Mouse (Mus musculus): ENCODE measurements at regions not wholly inside any gene's neighbourhood (a gene's known extent, or its start where the extent isn't known, plus 50 kb on each side); places are given as distances from the start of the nearest gene placed in this dataset.
A peak's percentile ranks its signal among the peaks of the same experiment; 100 is the strongest.

- WGBS: 88% methylated on average over 2 of the region's 2 CpGs
- Histone ChIP-seq H3K4me3 (no peak overlapping the region), H3K9me3 (replicated peaks) (no peaks in the 10 kb centered on the region)
Measured at GRCm38 (mm10) chrX:140164859-140165258, 102.2 kb downstream of the Pih1h3b start.

GRCm38 (mm10) chrX:140165966-140166365 is 103.3 kb downstream of the Pih1h3b start:
- no peak overlapping the region for H3K9ac ChIP-seq
- no peaks in the 10 kb centered on the region for H3K36me3 ChIP-seq
- no peak overlapping the region for H3K27ac ChIP-seq (ENCODE audit: poor library complexity, severe bottlenecking)
- H3K27me3 ChIP-seq (replicated peaks): no peaks in the 10 kb centered on the region
- H3K9me3 ChIP-seq (replicated peaks): no peaks in the 10 kb centered on the region
- ATAC-seq (ENCODE audit: insufficient number of reproducible peaks, low FRiP score): no peak
- no peak overlapping the region for H3K4me2 ChIP-seq
- H3K4me3 ChIP-seq: no peak overlapping the region
- H3K4me1 ChIP-seq (replicated peaks): no peaks in the 10 kb centered on the region
- 79% methylated on average over 3 of the region's 3 CpGs for WGBS

More at GRCm38 (mm10) chrX:140164859-140165258, 102.2 kb downstream of the Pih1h3b start:
- no peak for ATAC-seq (ENCODE audit: insufficient number of reproducible peaks, low FRiP score)
- no peaks in the 10 kb centered on the region for H3K36me3 ChIP-seq
- no peaks in the 10 kb centered on the region for H3K4me1 ChIP-seq (replicated peaks)
- H3K27me3 ChIP-seq (replicated peaks): no peaks in the 10 kb centered on the region
- H3K4me2 ChIP-seq: no peak overlapping the region
- no peak overlapping the region for H3K27ac ChIP-seq (ENCODE audit: poor library complexity, severe bottlenecking)
- H3K9ac ChIP-seq: no peak overlapping the region

- Histone ChIP-seq H3K27ac (ENCODE audit: poor library complexity, severe bottlenecking) (no peak overlapping the region), H3K27me3 (replicated peaks) (peaks cover 5% of the 10 kb centered on the region; the same call in 1 of the 2 replicates), H3K9me3 (replicated peaks) (no peaks in the 10 kb centered on the region), H3K4me1 (replicated peaks) (no peaks in the 10 kb centered on the region), H3K4me3 (no peak overlapping the region), H3K9ac (no peak overlapping the region), H3K4me2 (no peak overlapping the region), H3K36me3 (no peaks in the 10 kb centered on the region)
- ATAC-seq (ENCODE audit: insufficient number of reproducible peaks, low FRiP score): no peak
- 79% methylated on average over 4 of the region's 4 CpGs for WGBS
Measured at GRCm38 (mm10) chrX:140179850-140180249, 117.2 kb downstream of the Pih1h3b start.

- Histone ChIP-seq H3K9ac (no peak overlapping the region), H3K36me3 (no peaks in the 10 kb centered on the region), H3K4me3 (no peak overlapping the region), H3K4me1 (replicated peaks) (no peaks in the 10 kb centered on the region), H3K27me3 (replicated peaks) (no peaks in the 10 kb centered on the region), H3K9me3 (replicated peaks) (no peaks in the 10 kb centered on the region), H3K27ac (ENCODE audit: poor library complexity, severe bottlenecking) (no peak overlapping the region), H3K4me2 (no peak overlapping the region)
- ATAC-seq (ENCODE audit: insufficient number of reproducible peaks, low FRiP score): no peak
- whole genome bisulfite sequencing: 92% methylated on average over 3 of the region's 3 CpGs
Measured at GRCm38 (mm10) chrX:140183003-140183402, 120.3 kb downstream of the Pih1h3b start.

GRCm38 (mm10) chrX:140203676-140204075 is 138.4 kb upstream of the Frmpd3 start:
- ATAC-seq (ENCODE audit: insufficient number of reproducible peaks, low FRiP score): no peak
- Histone ChIP-seq H3K9ac (no peak overlapping the region), H3K4me1 (replicated peaks) (0 out of 2 replicates have a peak, but pooled peaks cover 2% of the 10 kb centered on the region), H3K9me3 (replicated peaks) (no peaks in the 10 kb centered on the region), H3K27ac (ENCODE audit: poor library complexity, severe bottlenecking) (no peak overlapping the region), H3K4me2 (no peak overlapping the region), H3K36me3 (no peaks in the 10 kb centered on the region), H3K27me3 (replicated peaks) (0 out of 2 replicates have a peak, but pooled peaks cover under 1% of the 10 kb centered on the region), H3K4me3 (no peak overlapping the region)
- 58% methylated on average over 3 of the region's 3 CpGs for WGBS

GRCm38 (mm10) chrX:140208791-140209190 is 133.3 kb upstream of the Frmpd3 start:
- H3K4me3 ChIP-seq: no peak overlapping the region
- H3K4me1 ChIP-seq (replicated peaks): no peaks in the 10 kb centered on the region
- no peaks in the 10 kb centered on the region for H3K9me3 ChIP-seq (replicated peaks)
- no peak overlapping the region for H3K4me2 ChIP-seq
- ATAC-seq (ENCODE audit: insufficient number of reproducible peaks, low FRiP score): no peak
- 38% methylated on average over 3 of the region's 3 CpGs for WGBS
- H3K36me3 ChIP-seq: no peaks in the 10 kb centered on the region
- H3K27ac ChIP-seq (ENCODE audit: poor library complexity, severe bottlenecking): no peak overlapping the region
- H3K9ac ChIP-seq: no peak overlapping the region
- H3K27me3 ChIP-seq (replicated peaks): 0 out of 2 replicates have a peak, but pooled peaks cover 3% of the 10 kb centered on the region

GRCm38 (mm10) chrX:140212644-140213361 is 129.3 kb upstream of the Frmpd3 start:
- ATAC-seq (ENCODE audit: insufficient number of reproducible peaks, low FRiP score): no peak
- WGBS: 39% methylated on average over 3 of the region's 3 CpGs
- Histone ChIP-seq H3K9ac (no peak overlapping the region), H3K36me3 (no peaks in the 10 kb centered on the region), H3K27me3 (replicated peaks) (0 out of 2 replicates have a peak, but pooled peaks cover 3% of the 10 kb centered on the region), H3K4me1 (replicated peaks) (no peaks in the 10 kb centered on the region), H3K27ac (ENCODE audit: poor library complexity, severe bottlenecking) (no peak overlapping the region), H3K9me3 (replicated peaks) (no peaks in the 10 kb centered on the region), H3K4me3 (no peak overlapping the region), H3K4me2 (no peak overlapping the region)

GRCm38 (mm10) chrX:140214198-140214849 is 127.7 kb upstream of the Frmpd3 start:
- H3K27me3 ChIP-seq (replicated peaks): no peaks in the 10 kb centered on the region
- 70% methylated on average over 4 of the region's 4 CpGs for WGBS
- ATAC-seq (ENCODE audit: insufficient number of reproducible peaks, low FRiP score): no peak
- H3K9ac ChIP-seq: no peak overlapping the region
- H3K4me3 ChIP-seq: no peak overlapping the region
- H3K9me3 ChIP-seq (replicated peaks): no peaks in the 10 kb centered on the region
- H3K36me3 ChIP-seq: no peaks in the 10 kb centered on the region
- H3K4me1 ChIP-seq (replicated peaks): no peaks in the 10 kb centered on the region
- no peak overlapping the region for H3K4me2 ChIP-seq
- no peak overlapping the region for H3K27ac ChIP-seq (ENCODE audit: poor library complexity, severe bottlenecking)

GRCm38 (mm10) chrX:140255790-140256189 is 86.3 kb upstream of the Frmpd3 start:
- WGBS: 80% methylated on average over 4 of the region's 4 CpGs
- Histone ChIP-seq H3K9me3 (replicated peaks) (no peaks in the 10 kb centered on the region), H3K4me2 (no peak overlapping the region), H3K27ac (ENCODE audit: poor library complexity, severe bottlenecking) (no peak overlapping the region), H3K9ac (no peak overlapping the region), H3K4me3 (no peak overlapping the region), H3K27me3 (replicated peaks) (no peaks in the 10 kb centered on the region), H3K36me3 (no peaks in the 10 kb centered on the region), H3K4me1 (replicated peaks) (no peaks in the 10 kb centered on the region)
- no peak for ATAC-seq (ENCODE audit: insufficient number of reproducible peaks, low FRiP score)

- Histone ChIP-seq H3K9ac (no peak overlapping the region), H3K27ac (ENCODE audit: poor library complexity, severe bottlenecking) (no peak overlapping the region), H3K27me3 (replicated peaks) (peaks cover 23% of the 10 kb centered on the region), H3K36me3 (no peaks in the 10 kb centered on the region), H3K4me1 (replicated peaks) (no peaks in the 10 kb centered on the region), H3K4me3 (no peak overlapping the region), H3K9me3 (replicated peaks) (no peaks in the 10 kb centered on the region), H3K4me2 (no peak overlapping the region)
- WGBS: 65% methylated on average over 5 of the region's 5 CpGs
- ATAC-seq (ENCODE audit: insufficient number of reproducible peaks, low FRiP score): no peak
Measured at GRCm38 (mm10) chrX:140269742-140270457, 72.2 kb upstream of the Frmpd3 start.

- H3K4me1 ChIP-seq (replicated peaks): 0 out of 2 replicates have a peak, but pooled peaks cover 3% of the 10 kb centered on the region
- peaks cover 72% of the 10 kb centered on the region for H3K27me3 ChIP-seq (replicated peaks)
- H3K9ac ChIP-seq: peak overlapping the region; percentile 54
- 28% methylated on average over 37 of the region's 54 CpGs for WGBS
- H3K4me3 ChIP-seq: peak overlapping the region; percentile 67
- no peaks in the 10 kb centered on the region for H3K36me3 ChIP-seq
- ATAC-seq (ENCODE audit: insufficient number of reproducible peaks, low FRiP score): 0 out of 2 replicates have a peak, but pooled peaks have one; percentile 18
- H3K4me2 ChIP-seq: peak overlapping the region; percentile 94
- no peak overlapping the region for H3K27ac ChIP-seq (ENCODE audit: poor library complexity, severe bottlenecking)
- H3K9me3 ChIP-seq (replicated peaks): 0 out of 2 replicates have a peak, but pooled peaks cover 3% of the 10 kb centered on the region
Measured at GRCm38 (mm10) chrX:140277327-140277947, 64.6 kb upstream of the Frmpd3 start.

All from heart, embryonic 12.5 days (tissue).